Mouse (Mus musculus): Measurements from ENCODE around the gene Ifitm6.
"Not testable (repeated sequence)": the region's sequence is repeated elsewhere in the genome, so short reads cannot be mapped to it uniquely, and the experiment has no call there.

The Ifitm6 gene

DNA sequence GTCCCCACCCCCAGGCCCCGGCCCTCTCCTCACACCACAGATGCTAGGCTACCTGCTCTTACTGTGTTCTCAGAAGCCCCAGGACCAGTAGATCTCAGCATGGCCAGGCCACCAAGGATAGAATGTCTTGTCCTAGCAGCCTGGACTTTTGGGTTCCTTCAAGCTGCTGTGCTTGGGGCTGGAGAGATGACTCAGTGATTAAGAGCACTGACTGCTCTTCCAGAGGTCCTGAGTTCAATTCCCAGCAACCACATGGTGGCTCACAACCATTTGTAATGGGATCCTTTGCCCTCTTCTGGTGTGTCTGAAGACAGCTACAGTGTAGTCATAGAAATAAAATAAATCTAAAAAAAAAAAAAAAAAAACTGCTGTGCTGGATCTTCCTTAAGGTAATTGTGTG is at the start of gene Ifitm6:
Gene Ifitm6 (minus strand): TSS at position 101 of the 400 bp plus-strand sequence.
- DNase-seq, result not testable (repeated sequence)

DNA sequence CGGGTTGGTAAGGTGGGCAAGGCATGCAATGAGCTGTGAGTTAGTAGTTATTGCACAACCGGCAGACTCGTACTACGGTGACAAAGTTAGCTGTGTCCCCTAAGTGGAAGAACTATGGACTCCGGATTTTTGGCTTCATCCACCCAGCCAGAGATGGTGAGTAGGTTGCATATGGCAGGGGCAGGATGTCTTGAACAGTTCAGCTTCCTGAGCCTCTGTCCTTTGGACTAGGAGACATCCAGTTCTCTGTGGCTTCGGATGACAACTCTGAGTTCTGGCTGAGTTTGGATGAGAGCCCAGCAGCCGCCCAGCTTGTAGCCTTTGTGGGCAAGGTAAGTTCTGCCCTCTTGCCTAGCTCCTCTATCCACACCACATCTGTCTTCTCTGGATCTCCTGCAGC is 46.9 kb upstream of the Ifitm6 start:
- DNase-seq, result no peak

- no peak for DNase-seq
Measured at GRCm38 (mm10) chr7:141064175-141064574, 46.5 kb upstream of the Ifitm6 start.

DNA sequence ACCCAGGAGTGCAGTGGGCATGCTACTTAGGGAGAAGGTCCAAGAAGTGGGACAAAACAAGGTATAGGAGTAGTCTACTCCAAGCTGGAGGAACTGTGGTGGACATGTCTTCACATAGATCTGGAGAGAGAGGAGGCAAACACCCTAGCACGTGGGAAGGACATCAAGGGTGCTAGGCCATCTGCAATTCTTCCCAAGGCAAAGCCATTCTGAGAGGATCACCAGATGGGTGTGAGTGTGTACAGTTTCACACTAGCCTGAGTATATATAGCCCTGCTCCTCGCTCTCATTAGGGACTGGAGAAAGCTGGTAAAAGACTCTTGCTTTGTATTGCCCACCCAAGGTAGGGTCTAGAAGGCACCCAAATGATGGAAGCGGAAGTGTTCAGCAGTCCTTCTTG is 45.6 kb upstream of the Ifitm6 start:
- DNase-seq, result no peak

DNA sequence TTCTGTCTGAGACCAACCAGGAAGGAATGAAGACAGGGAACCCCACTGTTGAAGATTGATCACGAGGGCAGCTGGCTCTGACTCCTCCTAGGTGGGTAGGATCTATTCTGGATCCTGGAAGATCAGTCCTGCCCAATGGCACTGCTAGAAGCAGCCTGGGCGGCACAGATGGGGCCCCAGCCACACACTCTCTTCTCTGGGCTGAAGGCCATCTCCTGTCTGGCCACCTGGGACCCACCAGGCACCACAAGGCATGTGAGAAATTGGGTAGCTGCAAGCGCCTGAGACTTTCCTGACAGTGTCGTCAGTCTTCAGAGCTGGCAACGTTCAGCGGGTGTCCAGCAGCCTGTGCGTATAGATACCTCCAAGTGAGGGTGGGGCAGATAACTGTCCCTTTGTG is 44.8 kb upstream of the Ifitm6 start:
- DNase-seq, result no peak

GRCm38 (mm10) chr7:141061269-141061692 is 43.6 kb upstream of the Ifitm6 start:
- DNase-seq, result peak; percentile 53

DNA sequence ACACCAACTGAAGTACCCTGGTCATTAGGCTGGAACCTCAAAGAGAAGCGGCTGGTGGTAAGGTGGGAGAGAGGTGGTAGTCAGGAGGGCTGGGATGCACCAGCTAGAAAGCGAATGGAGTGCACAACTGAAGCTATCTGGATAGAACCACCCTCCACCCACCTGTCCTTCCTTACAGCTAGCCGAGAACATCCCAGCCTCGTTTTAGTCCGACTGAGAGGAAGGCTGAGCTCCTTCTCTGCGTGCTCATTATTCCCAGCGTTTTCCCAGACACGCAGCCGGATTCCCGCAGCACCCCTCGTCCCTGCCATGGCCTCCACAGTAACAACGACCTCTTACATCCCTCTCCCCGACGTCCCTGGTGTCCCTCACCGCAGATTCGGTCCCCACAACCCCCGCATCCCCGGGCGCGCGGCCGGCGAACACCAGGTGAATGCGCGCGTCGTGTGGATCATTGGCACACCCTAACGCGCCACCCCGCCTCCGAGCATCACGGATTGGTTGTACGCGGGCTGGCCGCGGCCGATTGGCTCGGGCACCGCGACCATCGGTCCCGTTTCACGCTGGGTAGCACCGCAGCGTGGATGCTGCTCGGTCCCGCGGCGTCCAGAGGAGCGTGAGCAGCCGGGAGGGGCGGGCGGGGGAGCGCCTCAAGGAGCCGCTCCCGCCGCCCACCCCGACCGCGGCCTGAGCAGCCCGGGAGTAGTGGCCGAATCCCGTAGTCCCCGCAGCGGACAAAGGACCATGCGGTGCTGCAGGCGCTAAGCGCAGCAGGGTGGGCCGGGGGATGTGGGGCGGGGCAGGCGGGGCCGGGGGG is 42.9 kb upstream of the Ifitm6 start, which contains the start of gene B4galnt4:
Gene B4galnt4 (plus strand): TSS at position 679 of the 817 bp plus-strand sequence.
- DNase-seq, result peak; percentile 92

DNA sequence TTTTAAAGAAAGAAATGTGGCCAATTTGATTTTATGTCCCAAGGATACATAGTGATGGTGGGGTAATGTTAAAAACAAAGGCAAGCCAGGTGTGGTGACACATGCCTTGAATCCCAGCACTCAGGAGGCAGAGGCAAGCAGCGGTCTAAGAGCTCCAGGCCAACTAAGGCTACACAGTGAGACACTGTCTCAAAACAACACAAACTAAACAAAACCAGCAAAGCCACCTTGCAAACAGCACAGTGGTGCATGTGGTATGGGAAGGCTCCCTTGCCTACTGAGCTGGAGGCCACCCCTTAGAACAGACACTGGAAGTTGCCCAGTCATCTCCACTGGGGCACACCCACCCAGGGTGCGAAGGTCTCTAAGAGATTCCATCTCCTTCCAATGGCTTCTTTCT is 42.2 kb upstream of the Ifitm6 start:
- no peak for DNase-seq

DNA sequence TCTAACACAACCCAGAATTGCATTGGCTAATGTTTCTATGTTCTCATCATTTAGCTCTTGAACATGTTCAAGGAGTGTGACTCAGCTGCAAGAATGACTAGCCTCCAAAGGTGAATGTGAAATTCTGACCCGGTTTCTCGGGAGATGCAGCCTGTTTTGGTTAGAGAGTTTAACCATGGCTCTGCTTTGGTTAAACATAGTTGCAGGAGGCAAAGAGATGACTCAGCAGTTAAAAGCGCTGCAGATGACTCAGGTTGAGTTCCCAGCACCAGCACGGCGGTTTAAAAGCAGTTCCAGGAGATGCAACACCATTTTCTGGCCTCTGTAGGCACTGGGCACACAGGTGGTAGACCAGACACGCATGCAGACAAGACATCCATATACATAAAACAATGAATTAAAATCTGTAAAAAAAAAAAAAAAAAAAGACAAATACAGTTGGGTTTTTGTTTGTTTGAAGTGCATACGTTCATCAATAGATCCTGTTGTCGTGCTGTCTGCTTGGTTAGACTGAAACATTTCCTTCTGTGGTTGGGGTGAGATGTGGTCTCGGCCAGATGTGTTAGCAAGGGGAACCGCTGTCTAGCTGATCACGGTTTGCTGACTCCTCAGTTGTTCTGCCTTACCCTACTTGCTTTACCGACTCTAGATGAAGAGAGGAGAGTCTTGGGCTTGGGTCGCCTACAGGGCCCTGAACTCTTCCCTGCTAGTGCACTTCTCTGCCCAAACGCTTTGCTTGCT is 41.0 kb upstream of the Ifitm6 start:
- no peak for DNase-seq

DNA sequence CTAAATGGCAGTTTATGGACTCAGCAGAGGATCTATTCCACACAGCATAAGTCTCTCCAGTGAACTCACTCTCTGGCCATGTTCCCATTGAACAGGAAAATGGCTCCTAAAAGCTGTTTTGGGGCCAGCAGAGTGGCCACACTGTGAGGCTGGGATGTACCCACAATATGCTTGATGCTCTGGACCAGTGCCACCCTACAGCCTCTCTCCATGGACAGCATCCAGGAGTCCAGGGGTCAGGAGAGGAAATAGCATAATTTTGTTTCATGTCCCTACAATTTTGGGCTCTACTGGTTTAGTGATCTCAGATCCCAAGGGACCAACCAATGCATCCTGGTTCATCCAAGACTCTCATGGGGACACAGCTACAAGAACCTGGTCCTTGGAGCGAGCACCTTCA is 39.8 kb upstream of the Ifitm6 start:
- no peak for DNase-seq

- no peak for DNase-seq
Measured at GRCm38 (mm10) chr7:141056976-141057375, 39.3 kb upstream of the Ifitm6 start.

GRCm38 (mm10) chr7:141055785-141056184 is 38.1 kb upstream of the Ifitm6 start:
- DNase-seq, result no peak

- no peak for DNase-seq
Measured at GRCm38 (mm10) chr7:141052421-141052820, 34.7 kb upstream of the Ifitm6 start.

GRCm38 (mm10) chr7:141052016-141052415 is 34.3 kb upstream of the Ifitm6 start:
- no peak for DNase-seq

DNA sequence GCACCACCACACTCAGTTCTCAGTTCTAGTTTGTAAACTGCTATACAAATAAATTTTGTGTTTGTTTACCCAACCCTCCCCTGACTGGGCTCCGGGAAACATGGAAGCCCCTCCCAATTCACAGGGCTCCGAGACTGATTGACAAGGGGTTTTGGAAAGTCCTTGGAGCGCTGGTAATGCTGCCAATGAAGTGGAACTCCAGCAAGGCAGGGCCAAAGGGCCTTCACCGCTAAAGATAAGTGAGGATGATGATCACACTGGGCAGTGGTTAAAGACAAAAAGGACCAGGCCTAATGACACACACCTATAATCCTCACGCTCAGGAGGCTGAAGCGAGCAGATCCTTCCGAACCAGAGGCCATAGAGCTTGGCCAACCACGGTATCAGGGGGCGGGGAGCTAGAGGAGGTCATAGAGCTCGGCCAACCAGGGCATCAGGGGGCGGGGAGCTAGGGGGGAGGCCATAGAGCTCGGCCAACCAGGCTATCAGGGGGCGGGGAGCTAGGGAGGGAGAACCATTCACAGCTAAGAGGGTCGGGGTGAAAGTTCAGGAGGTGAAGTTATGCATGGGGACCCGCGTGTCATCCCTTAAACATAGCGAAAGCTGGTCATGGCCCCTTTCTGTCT is 33.4 kb upstream of the Ifitm6 start:
- no peak for DNase-seq

DNA sequence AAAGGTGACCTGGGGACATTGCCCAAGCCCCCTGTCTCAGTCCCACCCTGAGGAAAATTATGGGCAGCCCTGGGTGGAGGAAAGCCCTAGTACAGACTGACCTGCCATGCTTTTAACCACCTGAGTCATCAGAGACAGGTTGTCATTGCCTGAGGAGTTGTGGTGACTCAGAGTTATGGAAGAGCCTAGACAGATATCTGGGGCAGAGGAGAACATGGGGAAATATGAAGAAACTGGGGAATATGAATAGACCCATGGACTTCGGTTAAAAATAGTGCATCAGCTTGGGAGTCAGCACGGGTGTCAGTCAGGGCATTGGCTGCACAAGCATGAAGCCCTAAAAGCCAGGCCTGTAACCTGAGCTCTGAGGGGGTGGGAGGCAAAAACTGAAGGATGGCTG is 31.6 kb upstream of the Ifitm6 start:
- DNase-seq, result no peak

DNA sequence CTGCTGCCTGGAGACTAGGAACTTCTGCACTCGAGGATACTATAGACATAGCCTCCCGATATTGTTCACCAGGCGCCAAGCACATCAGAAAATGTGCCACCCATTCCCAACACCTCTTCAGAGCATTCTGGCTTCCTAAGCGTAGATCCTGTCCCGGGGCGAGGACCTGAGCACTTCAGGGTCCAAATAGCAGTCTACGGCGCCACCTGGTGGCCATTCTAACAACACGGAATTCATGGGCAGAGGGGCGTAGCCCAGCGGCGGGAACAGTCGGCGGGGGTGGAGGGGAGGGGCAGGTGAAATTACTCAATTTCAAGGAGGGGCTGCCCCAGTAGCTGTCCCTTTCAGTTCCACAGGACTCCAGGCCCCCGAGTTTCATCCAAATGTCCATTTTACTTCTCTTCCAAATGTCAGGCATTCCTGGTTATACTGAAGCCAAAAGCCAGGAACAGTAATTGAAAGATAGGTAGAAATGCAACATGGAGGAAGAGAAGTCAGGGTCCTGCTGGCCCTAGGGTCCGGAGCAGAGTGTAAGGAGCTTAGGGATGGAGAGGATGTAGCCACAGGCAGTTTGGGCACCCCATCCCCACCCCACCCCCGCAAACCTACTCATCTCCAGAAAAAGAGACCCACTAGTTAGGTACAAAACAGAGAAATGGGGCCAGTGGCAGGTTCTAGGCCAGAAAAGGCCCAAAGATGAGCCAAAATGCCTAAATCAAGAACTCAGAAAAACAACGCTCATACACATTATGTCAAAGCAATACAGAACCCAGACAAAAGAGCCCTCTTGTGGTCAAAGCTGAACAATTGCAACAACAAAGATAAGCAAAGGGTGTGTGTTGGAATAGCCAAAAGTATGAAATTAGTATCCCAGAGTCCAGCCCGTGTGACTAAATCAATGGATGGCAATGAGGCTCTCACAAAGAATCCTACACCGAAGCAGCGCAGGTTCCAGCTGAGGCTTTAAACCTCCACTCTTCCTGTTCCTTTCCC is 30.8 kb upstream of the Ifitm6 start:
- DNase-seq, result peak; percentile 92

GRCm38 (mm10) chr7:141047581-141048225 is 30.0 kb upstream of the Ifitm6 start:
- DNase-seq, result peak; percentile 73

DNA sequence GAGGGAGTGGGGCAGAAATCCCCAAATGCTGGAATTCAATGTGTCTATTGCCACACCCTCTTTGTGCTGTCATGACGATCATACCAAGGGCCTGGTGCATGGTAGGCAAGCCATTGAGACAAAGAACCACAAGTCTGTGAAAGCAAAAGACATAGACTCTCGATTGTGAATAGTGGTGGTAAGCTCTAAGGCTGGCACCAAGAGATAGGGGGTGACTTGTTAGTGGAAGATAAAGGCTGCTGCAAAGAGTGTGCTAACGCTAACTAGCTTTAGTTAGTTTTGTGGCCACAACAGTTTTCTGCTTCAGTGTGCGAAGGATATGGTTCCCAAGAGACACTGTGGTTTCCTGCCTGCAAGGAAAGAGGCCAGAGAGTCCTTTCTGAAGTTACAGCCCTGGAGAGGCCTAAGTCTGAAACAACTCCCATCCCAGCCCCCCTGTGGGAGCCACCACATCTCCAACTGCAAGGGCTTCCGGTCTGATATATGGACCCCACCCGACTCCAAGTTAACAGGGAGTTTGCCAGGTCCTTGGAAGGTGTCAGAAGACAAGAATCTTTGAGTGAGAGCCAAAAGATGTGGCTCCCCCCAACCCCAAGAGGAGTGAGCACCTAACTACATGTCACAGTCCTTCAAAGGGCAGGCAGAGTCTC is 29.3 kb upstream of the Ifitm6 start:
- no peak for DNase-seq

DNA sequence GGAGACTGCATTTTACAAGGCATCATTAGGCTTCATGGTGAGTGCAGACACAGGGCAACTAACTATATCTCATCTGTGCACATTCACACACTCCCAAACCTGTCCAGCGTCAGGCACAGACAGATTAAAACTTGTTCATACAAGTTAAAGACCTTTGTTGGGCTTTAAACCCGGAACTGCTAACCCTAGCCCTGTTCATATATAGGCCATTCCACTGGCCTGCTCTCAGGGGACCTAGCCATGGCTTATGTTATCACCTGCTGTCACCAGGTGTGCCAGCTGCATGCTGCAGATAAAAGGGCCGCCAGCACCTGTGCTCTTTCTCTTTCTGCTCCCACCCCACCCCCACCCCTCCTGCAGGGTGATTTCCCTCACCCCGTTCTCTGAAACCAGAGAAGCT is 24.8 kb upstream of the Ifitm6 start:
- DNase-seq, result no peak

GRCm38 (mm10) chr7:141041661-141042060 is 23.9 kb upstream of the Ifitm6 start:
- peak; percentile 19 for DNase-seq

Measured in retina, postnatal 1 day (tissue).